Mouse (Mus musculus) kidney, embryonic 15.5 days (tissue): ENCODE data around the gene Lrrc2. TPM values are rescaled to one million over a fixed set of nuclear protein-coding genes. Genes with fewer than 3 reads are reported as not detected.

Experiments
- ATAC-seq: fragments of 200-750 bp; cut with Nextera tagmentation; replicated peaks from 2 replicates; pipeline ENCODE4 v1.8.0; 2017; ENCODE audit warnings: moderate TSS enrichment; ENCODE audit not compliant: low FRiP score
- H3K27ac ChIP-seq: fragments of 300-500 bp; sonication (generic); 2 replicates; pipeline ENCODE4 v1.5.1; 2015; ENCODE audit warnings: mild to moderate bottlenecking, inconsistent platforms
- H3K27me3 ChIP-seq: fragments of 300-500 bp; sonication (generic); 2 replicates; pipeline ENCODE4 v1.6.1; 2015; ENCODE audit warnings: inconsistent platforms
- H3K36me3 ChIP-seq: fragments of 300-500 bp; sonication (generic); 2 replicates; pipeline ENCODE4 v1.6.1; 2015; ENCODE audit warnings: inconsistent platforms
- H3K4me1 ChIP-seq: fragments of 300-500 bp; sonication (generic); 2 replicates; pipeline ENCODE4 v1.6.1; 2015; ENCODE audit warnings: inconsistent platforms
- H3K4me2 ChIP-seq: fragments of 300-500 bp; sonication (generic); 2 replicates; pipeline ENCODE4 v1.6.1; 2015; ENCODE audit warnings: moderate library complexity, mild to moderate bottlenecking, inconsistent platforms
- H3K4me3 ChIP-seq: fragments of 300-500 bp; sonication (generic); replicated peaks from 2 replicates; pipeline ENCODE4 v1.5.1; 2015; ENCODE audit warnings: mild to moderate bottlenecking, inconsistent platforms
- H3K9ac ChIP-seq: fragments of 300-500 bp; sonication (generic); 2 replicates; pipeline ENCODE4 v1.6.1; 2015; ENCODE audit warnings: mild to moderate bottlenecking, inconsistent platforms
- H3K9me3 ChIP-seq: fragments of 300-500 bp; sonication (generic); replicated peaks from 2 replicates; pipeline ENCODE4 v1.6.1; 2016; ENCODE audit warnings: inconsistent platforms
- WGBS: fragments of 180-500 bp; shearing (Covaris S2); methylation state at CpG from one replicate; pipeline ENCODE4 v1.1.7; 2015; ENCODE audit warnings: mixed read lengths; 5-methylcytosine and 5-hydroxymethylcytosine counted together
- polyA plus RNA-seq: library from polyadenylated mRNA; unstranded; fragments of >200 nt; fragmentation: Nextera tagmentation; extraction: Ambion mirVana; gene quantifications from 2 replicates; pipeline ENCODE4 v1.2.1, GENCODE M21; 2015

The Lrrc2 gene
- polyA plus RNA-seq, 1 experiment from 2014 or later = 0.21 TPM

GRCm38 (mm10) chr9:110994716-110995172, 43.4 kb downstream of the Lrrc2 start:
- Histone ChIP-seq H3K27me3 (no peaks in the 10 kb centered on the region), H3K27ac (peak overlapping the region; percentile 61; the same call in 1 of the 2 replicates), H3K4me3 (peak overlapping the region; percentile 48), H3K4me2 (peak overlapping the region; percentile 61), H3K4me1 (0 out of 2 replicates have a peak, but pooled peaks cover 4% of the 10 kb centered on the region), H3K9me3 (no peaks in the 10 kb centered on the region), H3K36me3 (no peaks in the 10 kb centered on the region), H3K9ac (0 out of 2 replicates have a peak overlapping the region, but pooled peaks have one; percentile 28)
- peak; percentile 89 for ATAC-seq
- WGBS = 8% methylated on average over 13 of the region's 13 CpGs

GRCm38 (mm10) chr9:110997245-110997644, 45.9 kb downstream of the Lrrc2 start:
- Histone ChIP-seq H3K4me1 (0 out of 2 replicates have a peak, but pooled peaks cover 4% of the 10 kb centered on the region), H3K4me2 (no peak overlapping the region), H3K4me3 (no peak overlapping the region), H3K27me3 (no peaks in the 10 kb centered on the region), H3K27ac (no peak overlapping the region), H3K9ac (no peak overlapping the region), H3K9me3 (no peaks in the 10 kb centered on the region), H3K36me3 (no peaks in the 10 kb centered on the region)
- peak; percentile 68 for ATAC-seq
- WGBS = 5% methylated on average over 5 of the region's 5 CpGs

- 78% methylated on average over 2 of the region's 2 CpGs for WGBS
- Histone ChIP-seq H3K4me3 (no peak overlapping the region), H3K27me3 (no peaks in the 10 kb centered on the region), H3K9me3 (no peaks in the 10 kb centered on the region), H3K4me2 (no peak overlapping the region), H3K9ac (no peak overlapping the region), H3K36me3 (no peaks in the 10 kb centered on the region), H3K4me1 (0 out of 2 replicates have a peak, but pooled peaks cover 4% of the 10 kb centered on the region), H3K27ac (no peak overlapping the region)
- no peak for ATAC-seq
These were observed 47.7 kb downstream of the Lrrc2 start for GRCm38 (mm10) chr9:110999056-110999455.

GRCm38 (mm10) chr9:110999856-111000255, 48.5 kb downstream of the Lrrc2 start:
- no peaks in the 10 kb centered on the region for H3K9me3 ChIP-seq
- ATAC-seq = no peak
- no peaks in the 10 kb centered on the region for H3K36me3 ChIP-seq

GRCm38 (mm10) chr9:111001621-111002020, 50.3 kb downstream of the Lrrc2 start:
- 76% methylated on average over 12 of the region's 12 CpGs for WGBS
- H3K4me1 ChIP-seq = no peaks in the 10 kb centered on the region
- no peak overlapping the region for H3K4me3 ChIP-seq
- no peaks in the 10 kb centered on the region for H3K36me3 ChIP-seq
- no peak for ATAC-seq
- no peaks in the 10 kb centered on the region for H3K9me3 ChIP-seq
- H3K4me2 ChIP-seq = no peak overlapping the region
- no peak overlapping the region for H3K27ac ChIP-seq
- no peak overlapping the region for H3K9ac ChIP-seq
- H3K27me3 ChIP-seq = no peaks in the 10 kb centered on the region

More at GRCm38 (mm10) chr9:110999856-111000255, 48.5 kb downstream of the Lrrc2 start:
- Histone ChIP-seq H3K27me3 (no peaks in the 10 kb centered on the region), H3K9ac (no peak overlapping the region), H3K27ac (no peak overlapping the region), H3K4me3 (no peak overlapping the region), H3K4me2 (no peak overlapping the region), H3K4me1 (0 out of 2 replicates have a peak, but pooled peaks cover 2% of the 10 kb centered on the region)
- 79% methylated on average over 10 of the region's 10 CpGs for WGBS

GRCm38 (mm10) chr9:111003279-111003678, 51.9 kb downstream of the Lrrc2 start:
- H3K27me3 ChIP-seq = no peaks in the 10 kb centered on the region
- H3K27ac ChIP-seq = no peak overlapping the region
- H3K4me3 ChIP-seq = no peak overlapping the region
- H3K4me1 ChIP-seq = no peaks in the 10 kb centered on the region
- no peak overlapping the region for H3K4me2 ChIP-seq
- 95% methylated on average over 9 of the region's 9 CpGs for WGBS
- no peak overlapping the region for H3K9ac ChIP-seq
- no peak for ATAC-seq
- no peaks in the 10 kb centered on the region for H3K9me3 ChIP-seq
- H3K36me3 ChIP-seq = no peaks in the 10 kb centered on the region

GRCm38 (mm10) chr9:111006544-111006943, 55.2 kb downstream of the Lrrc2 start:
- Histone ChIP-seq H3K36me3 (no peaks in the 10 kb centered on the region), H3K9ac (no peak overlapping the region), H3K9me3 (no peaks in the 10 kb centered on the region), H3K4me1 (peaks cover 4% of the 10 kb centered on the region; the same call in 1 of the 2 replicates), H3K4me2 (no peak overlapping the region), H3K27me3 (no peaks in the 10 kb centered on the region), H3K27ac (no peak overlapping the region), H3K4me3 (no peak overlapping the region)
- 96% methylated on average over 2 of the region's 2 CpGs for WGBS
- ATAC-seq = no peak

- Histone ChIP-seq H3K27me3 (no peaks in the 10 kb centered on the region), H3K36me3 (no peaks in the 10 kb centered on the region), H3K4me1 (peaks cover 10% of the 10 kb centered on the region; the same call in 1 of the 2 replicates), H3K9me3 (no peaks in the 10 kb centered on the region), H3K4me3 (no peak overlapping the region), H3K4me2 (no peak overlapping the region), H3K9ac (no peak overlapping the region), H3K27ac (no peak overlapping the region)
- WGBS = 69% methylated on average over 3 of the region's 3 CpGs
- ATAC-seq = no peak
These were observed 58.4 kb downstream of the Lrrc2 start for GRCm38 (mm10) chr9:111009763-111010162.

- Histone ChIP-seq H3K4me3 (no peak overlapping the region), H3K27ac (no peak overlapping the region), H3K4me1 (peaks cover 10% of the 10 kb centered on the region; the same call in 1 of the 2 replicates), H3K4me2 (no peak overlapping the region), H3K27me3 (no peaks in the 10 kb centered on the region), H3K9ac (no peak overlapping the region), H3K36me3 (no peaks in the 10 kb centered on the region), H3K9me3 (no peaks in the 10 kb centered on the region)
- ATAC-seq = peak; percentile 56; the same call in 1 of the 2 replicates
- WGBS = 61% methylated on average over 9 of the region's 9 CpGs
These were observed 60.2 kb downstream of the Lrrc2 start for GRCm38 (mm10) chr9:111011550-111011949.

- H3K9ac ChIP-seq = no peak overlapping the region
- no peak for ATAC-seq
- no peaks in the 10 kb centered on the region for H3K9me3 ChIP-seq
- H3K4me3 ChIP-seq = no peak overlapping the region
- WGBS = 79% methylated on average over 3 of the region's 3 CpGs
- peaks cover 10% of the 10 kb centered on the region; the same call in 1 of the 2 replicates for H3K4me1 ChIP-seq
- H3K27ac ChIP-seq = no peak overlapping the region
- H3K36me3 ChIP-seq = no peaks in the 10 kb centered on the region
- no peaks in the 10 kb centered on the region for H3K27me3 ChIP-seq
- H3K4me2 ChIP-seq = no peak overlapping the region
These were observed 60.7 kb downstream of the Lrrc2 start for GRCm38 (mm10) chr9:111012041-111012440.

- H3K36me3 ChIP-seq = no peaks in the 10 kb centered on the region
- H3K27ac ChIP-seq = no peak overlapping the region
- ATAC-seq = no peak
- H3K4me1 ChIP-seq = peaks cover 10% of the 10 kb centered on the region; the same call in 1 of the 2 replicates
- no peaks in the 10 kb centered on the region for H3K27me3 ChIP-seq
- 85% methylated on average over 4 of the region's 4 CpGs for WGBS
- H3K9ac ChIP-seq = no peak overlapping the region
- H3K4me2 ChIP-seq = no peak overlapping the region
- no peak overlapping the region for H3K4me3 ChIP-seq
- no peaks in the 10 kb centered on the region for H3K9me3 ChIP-seq
These were observed 64.3 kb downstream of the Lrrc2 start for GRCm38 (mm10) chr9:111015658-111016057.

- Histone ChIP-seq H3K9ac (no peak within 1 kb of the TSS), H3K9me3 (no peaks in the 10 kb centered on the region), H3K4me1 (no peaks in the 10 kb centered on the region), H3K4me3 (no peak within 1 kb of the TSS), H3K36me3 (no peaks in the 10 kb centered on the region), H3K27ac (no peak within 1 kb of the TSS), H3K27me3 (no peaks in the 10 kb centered on the region), H3K4me2 (no peak within 1 kb of the TSS)
- no peak for ATAC-seq
- 72% methylated on average over 5 of the region's 5 CpGs for WGBS
These were observed 67.7 kb downstream of the Lrrc2 start, which contains the start of gene Ltf for GRCm38 (mm10) chr9:111019022-111019421. TSS of gene Ltf (plus strand) at chr9:111019271.

- ATAC-seq = no peak
- Histone ChIP-seq H3K27me3 (no peaks in the 10 kb centered on the region), H3K9ac (no peak overlapping the region), H3K4me2 (no peak overlapping the region), H3K36me3 (no peaks in the 10 kb centered on the region), H3K27ac (no peak overlapping the region), H3K9me3 (no peaks in the 10 kb centered on the region), H3K4me1 (no peaks in the 10 kb centered on the region), H3K4me3 (no peak overlapping the region)
- WGBS = 86% methylated on average over 10 of the region's 10 CpGs
These were observed 75.4 kb downstream of the Lrrc2 start for GRCm38 (mm10) chr9:111026791-111027190.
